Mouse (Mus musculus): ENCODE results near the gene Il34.
A peak's percentile ranks its signal among the peaks of the same experiment; 100 is the strongest.

Il34 gene

GRCm38 (mm10) chr8:110805669-110806068 lies at the start of gene Il34:
Gene Il34, minus strand, starts transcription at chr8:110805924.
- DNase-seq = no peak

GRCm38 (mm10) chr8:110851186-110851585 lies 45.5 kb upstream of the Il34 start:
- no peak for DNase-seq

GRCm38 (mm10) chr8:110847645-110848495 lies 42.1 kb upstream of the Il34 start:
- DNase-seq = no peak

GRCm38 (mm10) chr8:110847171-110847549 lies 41.4 kb upstream of the Il34 start:
- DNase-seq = no peak

GRCm38 (mm10) chr8:110846405-110847170 lies 40.9 kb upstream of the Il34 start, which contains the start of the genes Cog4 and Sf3b3:
Gene Cog4, plus strand, starts transcription at chr8:110846600.
Gene Sf3b3, minus strand, starts transcription at chr8:110846787.
- peak; percentile 83 for DNase-seq

- no peak for DNase-seq
These were observed 40.2 kb upstream of the Il34 start for GRCm38 (mm10) chr8:110845821-110846404.

GRCm38 (mm10) chr8:110844941-110845340 lies 39.2 kb upstream of the Il34 start:
- no peak for DNase-seq

GRCm38 (mm10) chr8:110843207-110843606 lies 37.5 kb upstream of the Il34 start:
- DNase-seq = no peak

GRCm38 (mm10) chr8:110842012-110842574 lies 36.4 kb upstream of the Il34 start:
- DNase-seq = no peak

- no peak for DNase-seq
These were observed 26.2 kb upstream of the Il34 start for GRCm38 (mm10) chr8:110831956-110832355.

GRCm38 (mm10) chr8:110828511-110828910 lies 22.8 kb upstream of the Il34 start:
- no peak for DNase-seq

GRCm38 (mm10) chr8:110824861-110825260 lies 19.1 kb upstream of the Il34 start:
- DNase-seq = no peak

- DNase-seq = no peak
These were observed 16.2 kb upstream of the Il34 start for GRCm38 (mm10) chr8:110821960-110822359.

- no peak for DNase-seq
These were observed 14.5 kb upstream of the Il34 start for GRCm38 (mm10) chr8:110820257-110820656.

- DNase-seq = no peak
These were observed 12.9 kb upstream of the Il34 start for GRCm38 (mm10) chr8:110818593-110818992.

GRCm38 (mm10) chr8:110816990-110817389 lies 11.3 kb upstream of the Il34 start:
- no peak for DNase-seq

- no peak for DNase-seq
These were observed 9.6 kb upstream of the Il34 start for GRCm38 (mm10) chr8:110815308-110815707.

- DNase-seq = no peak
These were observed 7.5 kb upstream of the Il34 start for GRCm38 (mm10) chr8:110813081-110813812.

- no peak for DNase-seq
These were observed 6.8 kb upstream of the Il34 start for GRCm38 (mm10) chr8:110812349-110813080.

GRCm38 (mm10) chr8:110811793-110812192 lies 6.1 kb upstream of the Il34 start:
- DNase-seq = no peak

- no peak for DNase-seq
These were observed 5.4 kb upstream of the Il34 start for GRCm38 (mm10) chr8:110811116-110811515.

All from layer of hippocampus, adult 9-11 months (tissue).